Mouse (Mus musculus): ENCODE measurements at regions not wholly inside any gene's neighbourhood (a gene's known extent, or its start where the extent isn't known, plus 50 kb on each side); places are given as distances from the start of the nearest gene placed in this dataset.
"Not testable (repeated sequence)": the region's sequence is repeated elsewhere in the genome, so short reads cannot be mapped to it uniquely, and the experiment has no call there.

DNA sequence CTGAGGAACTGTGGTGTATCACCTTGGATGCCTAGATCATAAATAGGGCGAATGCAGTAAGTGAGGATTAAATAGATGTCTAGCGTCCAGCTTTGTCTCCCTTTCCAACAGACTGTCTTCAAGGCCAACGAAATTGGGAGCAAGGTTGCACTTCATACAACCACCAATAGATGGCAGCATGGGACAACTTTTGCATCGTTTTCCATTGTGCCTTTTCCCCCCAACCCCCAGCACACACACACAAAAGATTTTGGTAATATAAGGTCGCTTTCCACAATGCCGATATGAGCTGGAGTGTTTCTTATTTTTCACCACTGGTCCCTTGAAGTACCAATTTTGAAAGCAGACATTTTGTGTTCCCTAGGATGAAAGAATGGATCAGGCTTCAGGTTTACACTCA is 304.7 kb downstream of the BC048507 start:
- DNase-seq (ENCODE audit: low read depth) = peak; percentile 54

DNA sequence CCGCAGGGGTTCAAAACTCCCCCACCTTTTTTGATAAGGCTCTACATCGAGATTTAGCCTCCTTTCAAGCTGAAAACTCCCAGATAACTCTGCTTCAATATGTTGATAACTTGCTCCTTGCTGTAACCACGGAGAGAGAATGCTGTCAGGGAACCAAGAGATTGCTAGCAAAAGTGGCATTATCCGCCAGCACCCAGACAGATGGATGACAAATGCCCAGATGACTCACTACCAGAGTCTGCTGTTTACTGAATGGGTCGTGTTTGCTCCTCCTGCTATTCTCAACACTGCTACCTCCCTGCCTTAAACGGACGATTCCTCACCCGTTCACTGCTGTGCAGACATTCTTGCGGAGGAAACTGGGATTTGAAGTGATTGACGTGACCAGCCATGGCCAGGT is 310.3 kb downstream of the BC048507 start:
- not testable (repeated sequence) for DNase-seq (ENCODE audit: low read depth)

All from NIH3T3 (cell line).